21 mouse cellular contexts compared by ENCODE assay signal in the genomic region with DNA sequence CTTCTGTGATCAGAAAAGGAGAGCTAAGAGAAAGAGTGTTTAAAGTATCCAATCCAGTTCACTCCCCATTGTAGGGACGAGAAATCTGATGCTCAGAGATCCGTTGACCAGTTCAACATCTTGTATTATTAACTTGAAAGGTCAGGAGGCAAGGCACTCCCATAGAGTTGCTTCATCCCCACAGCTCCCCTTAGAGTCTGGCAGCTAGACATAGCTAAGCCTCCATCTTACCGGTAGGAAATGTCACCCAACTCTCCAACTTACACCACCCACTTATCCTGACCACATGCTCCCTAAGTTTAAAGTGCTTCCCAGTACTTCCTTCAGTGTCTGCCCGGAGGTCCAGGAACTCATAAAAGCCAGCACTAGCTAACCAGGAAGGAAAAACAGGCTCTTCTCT.
"Had no signal": no experiment of that assay in that cellular context is flagged by ENCODE, and none has a peak within 500 bp of the region (broad histone marks: within the 10 kb centered on the region; RNA-seq: fewer than 3 reads in every experiment).

No protein-coding gene starts in this region.

- H3K27ac ChIP-seq: limb, embryonic 12.5 days; limb, embryonic 15.5 days; liver, embryonic 14.5 days; neural tube, embryonic 12.5 days; neural tube, embryonic 15.5 days; stomach, postnatal 0 days had no signal

- H3K36me3 ChIP-seq: limb, embryonic 12.5 days; limb, embryonic 15.5 days; neural tube, embryonic 12.5 days; neural tube, embryonic 15.5 days had no signal

- H3K9ac ChIP-seq: limb, embryonic 12.5 days; limb, embryonic 15.5 days; liver, embryonic 14.5 days; liver, postnatal 0 days; neural tube, embryonic 12.5 days; neural tube, embryonic 15.5 days had no signal

- H3K9me3 ChIP-seq: limb, embryonic 12.5 days; limb, embryonic 15.5 days; neural tube, embryonic 12.5 days; neural tube, embryonic 15.5 days had no signal

- H3K4me3 ChIP-seq: limb, embryonic 12.5 days; limb, embryonic 15.5 days; neural tube, embryonic 12.5 days; neural tube, embryonic 15.5 days had no signal

- H3K27me3 ChIP-seq: limb, embryonic 12.5 days; limb, embryonic 15.5 days; neural tube, embryonic 12.5 days; neural tube, embryonic 15.5 days had no signal

- ATAC-seq: inflammation-experienced regulatory T-cells, adult 6 months; intestine, embryonic 16.5 days; liver, postnatal 0 days had no signal

- DNase-seq: kidney, adult 18-20 months; kidney, postnatal 10 days; left cerebral cortex, postnatal 4 days; liver, postnatal 0 days; midbrain, embryonic 14.5 days; right cerebral cortex, adult 18-20 months; right cerebral cortex, postnatal 14 days; right cerebral cortex, postnatal 4 days; thymus, adult 2 months; thymus, postnatal 14 days; thymus, postnatal 4 days had no signal

- H3K4me2 ChIP-seq: limb, embryonic 12.5 days; limb, embryonic 15.5 days; liver, embryonic 11.5 days; midbrain, embryonic 11.5 days; neural tube, embryonic 12.5 days; neural tube, embryonic 15.5 days had no signal

- H3K4me1 ChIP-seq: limb, embryonic 12.5 days; limb, embryonic 15.5 days; neural tube, embryonic 12.5 days; neural tube, embryonic 15.5 days had no signal
